Mouse (Mus musculus) midbrain, embryonic 14.5 days (tissue): ENCODE measurements around the gene Gm42791. TPM values are rescaled to one million over a fixed set of nuclear protein-coding genes. Genes with fewer than 3 reads are reported as not detected.

Experiments
- ATAC-seq: fragments of 200-750 bp; cut with Nextera tagmentation; 2 replicates; pipeline ENCODE4 v1.8.0; 2017; ENCODE audit warnings: moderate number of reproducible peaks, moderate library complexity; ENCODE audit not compliant: low FRiP score, low TSS enrichment
- DNase-seq: peaks from one replicate; pipeline ENCODE4 v3.0.0-alpha.2; 2015
- H3K27ac ChIP-seq: fragments of 300-500 bp; sonication (generic); replicated peaks from 2 replicates; pipeline ENCODE4 v1.5.1; 2014; ENCODE audit warnings: mild to moderate bottlenecking, low read depth, low read length, moderate library complexity
- H3K27me3 ChIP-seq: fragments of 300-500 bp; sonication (generic); 2 replicates; pipeline ENCODE4 v1.6.1; 2014; ENCODE audit warnings: low read length, control low read depth, mixed read lengths; ENCODE audit not compliant: control insufficient read depth, insufficient read depth
- H3K36me3 ChIP-seq: fragments of 300-500 bp; sonication (generic); 2 replicates; pipeline ENCODE4 v1.6.1; 2014; ENCODE audit warnings: low read length, control low read depth; ENCODE audit not compliant: control insufficient read depth, insufficient read depth
- H3K4me1 ChIP-seq: fragments of 300-500 bp; sonication (generic); 2 replicates; pipeline ENCODE4 v1.6.1; 2014; ENCODE audit warnings: mild to moderate bottlenecking, antibody characterized with exemption, low read length, control low read depth; ENCODE audit not compliant: control insufficient read depth, insufficient read depth
- H3K4me2 ChIP-seq: fragments of 300-500 bp; sonication (generic); 2 replicates; pipeline ENCODE4 v1.6.1; 2014; ENCODE audit warnings: mild to moderate bottlenecking, low read length, moderate library complexity
- H3K4me3 ChIP-seq: fragments of 300-500 bp; sonication (generic); replicated peaks from 2 replicates; pipeline ENCODE4 v1.5.1; 2014; ENCODE audit warnings: low read depth, low read length
- H3K9ac ChIP-seq: fragments of 300-500 bp; sonication (generic); replicated peaks from 2 replicates; pipeline ENCODE4 v1.6.1; 2014; ENCODE audit warnings: mild to moderate bottlenecking, low read length, moderate library complexity
- H3K9me3 ChIP-seq: fragments of 300-500 bp; sonication (generic); 2 replicates; pipeline ENCODE4 v1.6.1; 2016; ENCODE audit warnings: low read length, control low read depth, mixed read lengths; ENCODE audit not compliant: control insufficient read depth
- WGBS: fragments of 180-500 bp; shearing (Covaris S2); extraction: QIAGEN DNeasy Blood & Tissue Kit; methylation state at CpG from one replicate; pipeline ENCODE4 v1.1.7; 2014; 5-methylcytosine and 5-hydroxymethylcytosine counted together
- polyA plus RNA-seq: library from polyadenylated mRNA; unstranded; fragments of >200 nt; fragmentation: Nextera tagmentation; extraction: Ambion mirVana; gene quantifications from 2 replicates; pipeline ENCODE4 v1.2.1, GENCODE M21; 2014

Gm42791 gene
- polyA plus RNA-seq, 1 experiment from 2014 or later, result not detected

GRCm38 (mm10) chr5:148928382-148929115 is 66.4 kb downstream of the Gm42791 start:
- ATAC-seq (peak; percentile 98), DNase-seq (peak; percentile 98)
- Histone ChIP-seq H3K27me3 (no peaks in the 10 kb centered on the region), H3K36me3 (peaks cover 3% of the 10 kb centered on the region; the same call in 1 of the 2 replicates), H3K9ac (peak overlapping the region; percentile 85), H3K27ac (peak overlapping the region; percentile 98), H3K4me2 (peak overlapping the region; percentile 70), H3K4me3 (peak overlapping the region; percentile 70), H3K4me1 (peaks cover 9% of the 10 kb centered on the region), H3K9me3 (no peaks in the 10 kb centered on the region)
- under 1% methylated on average over 69 of the region's 69 CpGs for WGBS

GRCm38 (mm10) chr5:148927717-148928223 is 67.2 kb downstream of the Gm42791 start:
- Histone ChIP-seq H3K4me1 (peaks cover 9% of the 10 kb centered on the region), H3K9ac (peak overlapping the region; percentile 85), H3K27ac (peak overlapping the region; percentile 98), H3K9me3 (no peaks in the 10 kb centered on the region), H3K4me3 (peak overlapping the region; percentile 70), H3K4me2 (peak overlapping the region; percentile 70), H3K27me3 (no peaks in the 10 kb centered on the region), H3K36me3 (peaks cover 3% of the 10 kb centered on the region; the same call in 1 of the 2 replicates)
- 40% methylated on average over 5 of the region's 5 CpGs for WGBS
- DNase-seq (no peak), ATAC-seq (no peak)

GRCm38 (mm10) chr5:148924586-148924985 is 70.4 kb downstream of the Gm42791 start:
- H3K27ac ChIP-seq, result no peak overlapping the region
- H3K36me3 ChIP-seq, result peaks cover 7% of the 10 kb centered on the region
- DNase-seq, result no peak
- no peaks in the 10 kb centered on the region for H3K9me3 ChIP-seq
- 95% methylated on average over 12 of the region's 12 CpGs for WGBS
- no peak for ATAC-seq
- no peak overlapping the region for H3K9ac ChIP-seq
- no peak overlapping the region for H3K4me3 ChIP-seq
- no peak overlapping the region for H3K4me2 ChIP-seq
- H3K27me3 ChIP-seq, result no peaks in the 10 kb centered on the region
- H3K4me1 ChIP-seq, result peaks cover 9% of the 10 kb centered on the region

GRCm38 (mm10) chr5:148924051-148924450 is 70.9 kb downstream of the Gm42791 start:
- ATAC-seq, result no peak
- no peak overlapping the region for H3K4me2 ChIP-seq
- H3K27me3 ChIP-seq, result no peaks in the 10 kb centered on the region
- no peak overlapping the region for H3K9ac ChIP-seq
- no peak overlapping the region for H3K4me3 ChIP-seq
- no peaks in the 10 kb centered on the region for H3K9me3 ChIP-seq
- no peak for DNase-seq
- no peak overlapping the region for H3K27ac ChIP-seq
- H3K4me1 ChIP-seq, result peaks cover 9% of the 10 kb centered on the region
- H3K36me3 ChIP-seq, result peaks cover 12% of the 10 kb centered on the region
- WGBS, result 92% methylated on average over 9 of the region's 9 CpGs

GRCm38 (mm10) chr5:148923408-148923807 is 71.5 kb downstream of the Gm42791 start:
- H3K4me3 ChIP-seq, result no peak overlapping the region
- no peaks in the 10 kb centered on the region for H3K27me3 ChIP-seq
- DNase-seq, result no peak
- H3K4me1 ChIP-seq, result peaks cover 9% of the 10 kb centered on the region
- no peak overlapping the region for H3K9ac ChIP-seq
- no peak overlapping the region for H3K27ac ChIP-seq
- ATAC-seq, result no peak
- H3K4me2 ChIP-seq, result no peak overlapping the region
- 87% methylated on average over 10 of the region's 10 CpGs for WGBS
- peaks cover 19% of the 10 kb centered on the region for H3K36me3 ChIP-seq
- H3K9me3 ChIP-seq, result no peaks in the 10 kb centered on the region

GRCm38 (mm10) chr5:148922773-148923172 is 72.2 kb downstream of the Gm42791 start:
- H3K9ac ChIP-seq, result no peak overlapping the region
- 89% methylated on average over 5 of the region's 5 CpGs for WGBS
- H3K9me3 ChIP-seq, result no peaks in the 10 kb centered on the region
- no peak overlapping the region for H3K4me2 ChIP-seq
- no peaks in the 10 kb centered on the region for H3K27me3 ChIP-seq
- DNase-seq (no peak), ATAC-seq (no peak)
- H3K27ac ChIP-seq, result no peak overlapping the region
- H3K4me1 ChIP-seq, result peaks cover 7% of the 10 kb centered on the region
- H3K36me3 ChIP-seq, result peaks cover 25% of the 10 kb centered on the region
- H3K4me3 ChIP-seq, result no peak overlapping the region

- Histone ChIP-seq H3K36me3 (peaks cover 36% of the 10 kb centered on the region), H3K4me2 (no peak overlapping the region), H3K27me3 (no peaks in the 10 kb centered on the region), H3K4me3 (no peak overlapping the region), H3K27ac (no peak overlapping the region), H3K9me3 (no peaks in the 10 kb centered on the region), H3K4me1 (no peaks in the 10 kb centered on the region), H3K9ac (no peak overlapping the region)
- 79% methylated on average over 5 of the region's 5 CpGs for whole genome bisulfite sequencing
- DNase-seq, result no peak
- no peak for ATAC-seq
Measured at GRCm38 (mm10) chr5:148918049-148918448, 76.9 kb downstream of the Gm42791 start.

- no peak overlapping the region for H3K4me3 ChIP-seq
- H3K4me1 ChIP-seq, result no peaks in the 10 kb centered on the region
- H3K4me2 ChIP-seq, result no peak overlapping the region
- peaks cover 43% of the 10 kb centered on the region for H3K36me3 ChIP-seq
- no peaks in the 10 kb centered on the region for H3K27me3 ChIP-seq
- WGBS, result 77% methylated on average over 6 of the region's 6 CpGs
- no peak overlapping the region for H3K27ac ChIP-seq
- H3K9me3 ChIP-seq, result no peaks in the 10 kb centered on the region
- H3K9ac ChIP-seq, result no peak overlapping the region
- DNase-seq (no peak), ATAC-seq (no peak)
Measured at GRCm38 (mm10) chr5:148916775-148917174, 78.2 kb downstream of the Gm42791 start.

- no peak overlapping the region for H3K27ac ChIP-seq
- H3K9me3 ChIP-seq, result no peaks in the 10 kb centered on the region
- no peaks in the 10 kb centered on the region for H3K27me3 ChIP-seq
- no peak overlapping the region for H3K4me2 ChIP-seq
- DNase-seq (no peak), ATAC-seq (no peak)
- no peak overlapping the region for H3K4me3 ChIP-seq
- no peak overlapping the region for H3K9ac ChIP-seq
- peaks cover 16% of the 10 kb centered on the region for H3K36me3 ChIP-seq
- peaks cover 8% of the 10 kb centered on the region for H3K4me1 ChIP-seq
- WGBS, result 65% methylated on average over 3 of the region's 3 CpGs
Measured at GRCm38 (mm10) chr5:148912262-148912661, 82.7 kb downstream of the Gm42791 start.
